Mouse (Mus musculus) lung, postnatal 4 days (tissue): Measurements from ENCODE around the gene Klhl23.

ENCODE experiments used
- DNase-seq, 2 experiments: peaks; one replicate each; pipeline ENCODE4 v3.0.0; 2021

Klhl23 gene

DNA sequence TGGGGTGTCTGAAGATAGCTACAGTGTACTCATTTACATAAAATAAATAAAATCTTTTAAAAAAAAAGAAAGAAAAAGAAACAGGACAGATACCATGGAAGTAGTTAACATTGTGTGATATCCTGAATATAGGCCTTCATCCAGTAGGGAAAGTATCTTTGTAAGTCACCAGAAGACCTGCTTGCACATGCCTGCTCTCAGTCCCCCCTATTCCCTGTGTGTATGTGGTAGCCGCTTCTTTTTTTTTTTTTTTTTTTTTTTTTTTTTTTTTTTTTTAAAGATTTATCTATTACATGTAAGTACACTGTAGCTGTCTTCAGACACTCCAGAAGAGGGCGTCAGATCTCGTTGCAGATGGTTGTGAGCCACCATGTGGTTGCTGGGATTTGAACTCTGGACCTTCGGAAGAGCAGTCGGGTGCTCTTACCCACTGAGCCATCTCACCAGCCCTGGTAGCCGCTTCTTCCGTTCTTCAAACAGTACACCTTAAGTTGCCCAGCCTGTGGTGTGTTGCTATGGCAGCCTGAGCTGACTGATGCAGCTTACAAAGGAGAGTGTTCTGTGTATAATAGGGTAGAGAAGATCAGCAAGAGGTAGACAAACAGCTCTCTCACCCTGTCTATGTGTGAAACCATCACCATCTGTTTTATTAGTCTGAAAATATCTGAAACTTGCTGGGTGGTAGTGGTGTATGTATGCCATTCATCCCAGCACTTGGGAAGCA is 15.7 kb downstream of the Klhl23 start:
- DNase-seq: no peak

GRCm38 (mm10) chr2:69837996-69838395 is 16.3 kb downstream of the Klhl23 start:
- DNase-seq: no peak

DNA sequence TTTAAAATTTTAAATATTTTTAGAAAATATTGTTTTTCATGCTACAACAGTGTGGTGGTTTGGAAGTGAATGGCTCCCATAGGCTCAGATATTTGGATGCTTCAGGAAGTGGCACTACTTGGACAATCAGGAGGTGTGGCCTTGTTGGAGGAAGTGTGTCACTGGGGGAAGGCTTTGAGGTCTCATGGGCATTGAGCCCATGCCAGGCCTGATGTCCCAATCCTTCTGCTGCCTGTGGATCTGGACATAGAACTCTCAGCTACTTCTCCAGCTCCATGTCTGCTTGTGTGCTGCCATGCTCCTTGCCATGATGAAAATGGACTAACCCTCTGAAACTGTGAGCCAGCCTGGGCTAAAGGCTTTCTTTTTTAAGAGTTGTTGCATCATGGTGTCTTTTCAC is 17.0 kb downstream of the Klhl23 start:
- DNase-seq: no peak

- no peak for DNase-seq
Observed at GRCm38 (mm10) chr2:69840261-69840660, 18.5 kb downstream of the Klhl23 start.

- no peak for DNase-seq
Observed at GRCm38 (mm10) chr2:69849215-69849614, 27.5 kb downstream of the Klhl23 start.

- no peak for DNase-seq
Observed at GRCm38 (mm10) chr2:69851427-69852058, 29.8 kb downstream of the Klhl23 start.

- DNase-seq: peak; percentile 49 to 51
Observed at GRCm38 (mm10) chr2:69856392-69856791, 34.6 kb downstream of the Klhl23 start.

DNA sequence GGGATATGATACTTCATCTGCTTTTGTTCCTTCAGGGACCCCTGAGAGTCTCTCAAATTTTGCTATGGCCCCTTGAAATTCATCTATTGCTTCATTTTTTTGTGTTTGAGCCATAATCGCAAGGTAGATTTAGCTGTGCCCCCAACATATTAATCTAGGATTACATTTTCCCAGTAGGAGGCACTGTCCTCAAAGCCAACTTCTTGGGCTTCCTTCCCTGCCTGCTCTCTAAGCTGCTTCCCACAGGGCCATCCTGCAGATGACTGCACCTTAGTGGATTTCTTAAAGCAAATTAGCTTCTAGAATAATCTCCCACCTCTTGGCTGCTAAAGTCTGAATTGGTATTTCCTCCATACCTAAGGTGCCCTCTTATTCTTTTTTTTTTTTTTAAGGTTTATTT is 36.1 kb downstream of the Klhl23 start:
- no peak for DNase-seq

- peak; percentile 36 for DNase-seq
Observed at GRCm38 (mm10) chr2:69860972-69861452, 39.3 kb downstream of the Klhl23 start.

- DNase-seq: peak; percentile 94 to 96
Observed at GRCm38 (mm10) chr2:69861485-69862091, 39.8 kb downstream of the Klhl23 start, which contains the start of gene Ssb. TSS of gene Ssb (plus strand) at chr2:69861562.

DNA sequence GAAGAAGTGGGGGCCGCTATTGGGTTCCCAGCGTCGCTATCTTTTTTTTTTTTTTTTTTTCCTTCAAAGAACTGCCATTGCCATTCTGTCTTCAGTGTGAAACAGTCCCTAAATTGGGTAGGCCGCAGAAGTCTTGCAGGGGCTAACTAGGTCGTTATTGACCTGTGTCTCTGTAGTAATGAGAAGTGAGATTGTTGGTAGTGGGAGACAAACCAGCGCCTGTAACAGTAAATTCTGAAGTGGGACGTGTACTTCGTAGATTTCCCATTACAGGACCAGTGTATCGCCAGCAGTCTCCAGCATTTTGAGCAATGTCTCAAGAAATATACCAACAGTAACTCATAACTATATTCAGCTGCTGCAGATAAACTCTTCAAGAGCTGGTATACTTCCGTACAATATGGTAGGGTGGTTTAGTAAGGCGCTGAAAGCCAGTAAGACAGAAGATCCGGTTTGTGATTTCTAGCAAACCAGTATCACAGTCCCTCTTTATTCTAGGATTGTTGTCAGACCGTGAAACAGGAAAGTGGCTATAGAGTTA is 40.4 kb downstream of the Klhl23 start:
- no peak for DNase-seq

- peak in 1 of 2 experiments; percentile 6 for DNase-seq
Observed at GRCm38 (mm10) chr2:69883990-69884391, 62.2 kb downstream of the Klhl23 start.

GRCm38 (mm10) chr2:69884581-69884980 is 62.8 kb downstream of the Klhl23 start:
- no peak for DNase-seq

DNA sequence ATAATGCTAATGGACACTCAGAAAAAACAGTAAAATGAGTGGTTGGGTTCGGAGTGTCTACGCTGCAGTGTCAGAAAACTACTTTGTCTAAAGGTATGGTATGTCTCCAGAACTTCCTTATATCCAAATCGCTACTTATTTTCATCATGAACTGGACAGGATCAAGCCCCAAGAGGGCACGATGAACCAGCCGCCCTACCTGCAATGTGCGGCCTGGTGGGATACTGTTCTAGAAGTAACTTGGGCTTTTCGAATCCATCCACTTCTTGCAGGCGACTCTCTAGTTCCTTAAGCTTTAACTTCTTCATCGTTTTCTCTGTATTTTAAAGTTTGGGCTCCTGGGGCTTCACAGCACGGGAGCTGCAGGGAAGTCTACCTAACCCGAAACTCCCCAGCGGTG is 63.3 kb downstream of the Klhl23 start:
- DNase-seq: no peak

- DNase-seq: peak; percentile 92 to 93
Observed at GRCm38 (mm10) chr2:69885451-69886305, 63.9 kb downstream of the Klhl23 start, which contains the start of gene Mettl5. TSS of gene Mettl5 (minus strand) at chr2:69885615.
